Mouse (Mus musculus) neural tube, embryonic 10.5 days (tissue): ENCODE measurements around the gene Camk2n2.
"Not testable (repeated sequence)": the region's sequence is repeated elsewhere in the genome, so short reads cannot be mapped to it uniquely, and the experiment has no call there.

Experiments used
- DNase-seq: peaks from one replicate; pipeline ENCODE4 v3.0.0-alpha.2; 2017; ENCODE audit warnings: low spot score; ENCODE audit errors: extremely low spot score

Camk2n2 gene

GRCm38 (mm10) chr16:20621191-20621990, at the start of gene Camk2n2:
TSS of gene Camk2n2 (minus strand) at chr16:20621287.
- DNase-seq = peak; percentile 76

- no peak for DNase-seq
These were observed 49.2 kb upstream of the Camk2n2 start for GRCm38 (mm10) chr16:20670291-20670690.

- not testable (repeated sequence) for DNase-seq
These were observed 46.9 kb upstream of the Camk2n2 start, which contains the start of gene Eif4g1 for GRCm38 (mm10) chr16:20668013-20668412. TSS of gene Eif4g1 (plus strand) at chr16:20668313.

GRCm38 (mm10) chr16:20657661-20658060, 36.6 kb upstream of the Camk2n2 start:
- DNase-seq = no peak

- no peak for DNase-seq
These were observed 32.2 kb upstream of the Camk2n2 start for GRCm38 (mm10) chr16:20653315-20653714.

- DNase-seq = no peak
These were observed 30.8 kb upstream of the Camk2n2 start for GRCm38 (mm10) chr16:20651947-20652310.

- DNase-seq = peak; percentile 98
These were observed 30.2 kb upstream of the Camk2n2 start, which contains the start of gene Psmd2 for GRCm38 (mm10) chr16:20651076-20651946. TSS of gene Psmd2 (plus strand) at chr16:20651652.

GRCm38 (mm10) chr16:20643911-20644310, 22.8 kb upstream of the Camk2n2 start:
- DNase-seq = no peak

GRCm38 (mm10) chr16:20642161-20642560, 21.1 kb upstream of the Camk2n2 start:
- DNase-seq = peak; percentile 67

- no peak for DNase-seq
These were observed 17.3 kb upstream of the Camk2n2 start for GRCm38 (mm10) chr16:20638367-20638766.

GRCm38 (mm10) chr16:20637410-20637809, 16.3 kb upstream of the Camk2n2 start:
- DNase-seq = no peak

- peak; percentile 58 for DNase-seq
These were observed 8.9 kb upstream of the Camk2n2 start, which contains the start of gene Ece2 for GRCm38 (mm10) chr16:20629731-20630634. TSS of gene Ece2 (plus strand) at chr16:20629828.

GRCm38 (mm10) chr16:20628871-20629391, 7.8 kb upstream of the Camk2n2 start:
- no peak for DNase-seq

- DNase-seq = no peak
These were observed 2.1 kb upstream of the Camk2n2 start for GRCm38 (mm10) chr16:20623211-20623610.

- peak; percentile 72 for DNase-seq
These were observed 1.1 kb upstream of the Camk2n2 start for GRCm38 (mm10) chr16:20621991-20622685.

GRCm38 (mm10) chr16:20620751-20621190, 316 bp downstream of the Camk2n2 start:
- DNase-seq = peak; percentile 75

GRCm38 (mm10) chr16:20620399-20620735, 720 bp downstream of the Camk2n2 start:
- peak; percentile 37 for DNase-seq

GRCm38 (mm10) chr16:20619541-20620398, 1.3 kb downstream of the Camk2n2 start:
- peak; percentile 69 for DNase-seq
